Comparison of ENCODE assay signal across 9 mouse cellular contexts in the genomic region with DNA sequence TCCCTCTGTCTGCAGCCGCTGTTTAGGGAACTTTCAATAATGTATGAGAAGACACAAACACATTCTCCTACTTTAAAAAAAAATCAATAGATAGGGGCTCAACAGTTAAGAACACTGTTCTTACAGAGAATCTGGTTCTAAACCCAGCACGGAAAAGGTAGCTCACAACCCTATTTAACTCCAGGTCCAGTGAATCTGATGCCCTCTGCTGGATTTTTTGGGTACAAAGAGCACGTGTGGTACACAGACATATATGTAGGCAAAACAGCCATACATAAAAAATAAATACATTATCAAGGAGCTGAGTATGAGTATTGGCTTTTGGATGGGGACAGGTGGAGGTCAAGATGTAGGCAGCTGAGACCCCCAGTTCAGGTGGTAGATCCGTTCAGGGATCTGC. TPM values are rescaled to one million over a fixed set of nuclear protein-coding genes. Genes with fewer than 3 reads are reported as not detected.
A peak's percentile ranks its signal among the peaks of the same experiment; 100 is the strongest.
DNase-seq lines count a peak whose midpoint lies in the region; ATAC-seq and TF ChIP-seq lines count a peak whose summit lies in the region.
"Had no signal": no experiment of that assay in that cellular context is flagged by ENCODE, and none has a peak within 500 bp of the region (broad histone marks: within the 10 kb centered on the region; RNA-seq: fewer than 3 reads in every experiment).

No protein-coding gene starts in this region.

- no peak overlapping the region for H3K4me2 ChIP-seq in midbrain, postnatal 0 days (ENCODE audit: low read depth, low read length, poor library complexity, severe bottlenecking)
- no peak overlapping the region for H3K4me2 ChIP-seq in midbrain, embryonic 16.5 days (ENCODE audit: low read length)
- H3K4me2 ChIP-seq: hindbrain, embryonic 15.5 days had no signal

- no peak for TF ChIP-seq POLR2A in heart, adult 2 months (IDR thresholded peaks at IDR 0.05; ENCODE audit: insufficient read depth, low read depth, low read length)

- no peaks in the 10 kb centered on the region for H3K79me2 ChIP-seq in heart, adult 2 months (replicated peaks; ENCODE audit: control insufficient read depth, insufficient read depth, low read length)

- no peak overlapping the region for H3K27ac ChIP-seq in heart, adult 2 months
- H3K27ac ChIP-seq in midbrain, postnatal 0 days (ENCODE audit: low read depth, low read length): no peak overlapping the region
- H3K27ac ChIP-seq in midbrain, embryonic 16.5 days (ENCODE audit: low read length): no peak overlapping the region
- H3K27ac ChIP-seq: hindbrain, embryonic 15.5 days had no signal

- no peak overlapping the region for H3K9ac ChIP-seq in heart, adult 2 months (ENCODE audit: low read depth, low read length)
- H3K9ac ChIP-seq in midbrain, postnatal 0 days (replicated peaks; ENCODE audit: low read length, poor library complexity, severe bottlenecking): no peak overlapping the region
- no peak overlapping the region for H3K9ac ChIP-seq in midbrain, embryonic 16.5 days (ENCODE audit: low read depth, low read length)
- H3K9ac ChIP-seq: hindbrain, embryonic 15.5 days had no signal

- DNase-seq in heart, adult 2 months: no peak
- no peak for DNase-seq in heart, postnatal 25 days (ENCODE audit: low spot score)
- DNase-seq in midbrain, postnatal 0 days (ENCODE audit: low spot score): peak; percentile 54
- peak; percentile 20 for DNase-seq in cerebellum, adult 9-11 months
- DNase-seq in lung, postnatal 25 days (ENCODE audit: low spot score): peak; percentile 43
- no peak for DNase-seq in frontal cortex, postnatal 25 days (ENCODE audit: low spot score in 2 of 2)
- DNase-seq in frontal cortex, postnatal 10 days (ENCODE audit: low spot score in 2 of 2): no peak

- TF ChIP-seq CTCF in heart, adult 2 months (IDR thresholded peaks at IDR 0.05): peak; percentile 71
- peak; percentile 68 for TF ChIP-seq CTCF in midbrain, postnatal 0 days (IDR thresholded peaks at IDR 0.05)

- WGBS in heart, adult 2 months: 44% methylated on average over 4 of the region's 4 CpGs
- 51% methylated on average over 4 of the region's 4 CpGs for WGBS in midbrain, postnatal 0 days
- WGBS in midbrain, embryonic 16.5 days: 52% methylated on average over 4 of the region's 4 CpGs

- intact Hi-C loops in heart, adult 2 months (cut with DNase I): loop anchor here (5.0 kb wide), 2 partner anchors 133 to 343 kb away; partner anchors contain the start of gene Smbd1
- intact Hi-C loops in heart, postnatal 25 days (cut with DNase I): loop anchor here (5.0 to 10.0 kb wide), 2 partner anchors 133 to 340 kb away; partner anchors contain the start of gene Smbd1

- H3K4me1 ChIP-seq in heart, adult 2 months (ENCODE audit: control insufficient read depth, insufficient read depth, low read length): no peaks in the 10 kb centered on the region
- no peaks in the 10 kb centered on the region for H3K4me1 ChIP-seq in midbrain, postnatal 0 days (ENCODE audit: insufficient read depth, low read length)
- H3K4me1 ChIP-seq in midbrain, embryonic 16.5 days (ENCODE audit: control insufficient read depth, insufficient read depth, low read length): no peaks in the 10 kb centered on the region
- H3K4me1 ChIP-seq: hindbrain, embryonic 15.5 days had no signal

- H3K4me3 ChIP-seq in heart, adult 2 months: no peak overlapping the region
- H3K4me3 ChIP-seq in midbrain, postnatal 0 days (ENCODE audit: low read depth, low read length): no peak overlapping the region
- H3K4me3 ChIP-seq in midbrain, embryonic 16.5 days (ENCODE audit: low read depth, low read length): no peak overlapping the region
- H3K4me3 ChIP-seq: hindbrain, embryonic 15.5 days had no signal

- ATAC-seq in midbrain, postnatal 0 days (ENCODE audit: low FRiP score): no peak
- ATAC-seq in midbrain, embryonic 16.5 days: no peak

- no peak for TF ChIP-seq EP300 in heart, adult 2 months (IDR thresholded peaks at IDR 0.05; ENCODE audit: insufficient read depth, low read depth, low read length)

- no peaks in the 10 kb centered on the region for H3K27me3 ChIP-seq in heart, adult 2 months (ENCODE audit: control insufficient read depth, insufficient read depth, low read length)
- no peaks in the 10 kb centered on the region for H3K27me3 ChIP-seq in midbrain, postnatal 0 days (ENCODE audit: insufficient read depth, low read length)
- no peaks in the 10 kb centered on the region for H3K27me3 ChIP-seq in midbrain, embryonic 16.5 days (ENCODE audit: control insufficient read depth, insufficient read depth, low read depth, low read length)
- H3K27me3 ChIP-seq: hindbrain, embryonic 15.5 days had no signal

- H3K36me3 ChIP-seq in heart, adult 2 months (ENCODE audit: control insufficient read depth, insufficient read depth, low read length): no peaks in the 10 kb centered on the region
- H3K36me3 ChIP-seq in midbrain, postnatal 0 days (ENCODE audit: insufficient read depth, low read length): no peaks in the 10 kb centered on the region
- H3K36me3 ChIP-seq in midbrain, embryonic 16.5 days (ENCODE audit: control insufficient read depth, insufficient read depth, low read length): no peaks in the 10 kb centered on the region
- H3K36me3 ChIP-seq: hindbrain, embryonic 15.5 days had no signal

- H3K9me3 ChIP-seq in midbrain, postnatal 0 days (ENCODE audit: low read length): no peaks in the 10 kb centered on the region
- H3K9me3 ChIP-seq in midbrain, embryonic 16.5 days (replicated peaks; ENCODE audit: control insufficient read depth, low read length, poor library complexity, severe bottlenecking): no peaks in the 10 kb centered on the region
- H3K9me3 ChIP-seq: hindbrain, embryonic 15.5 days had no signal

RNA-seq across cellular contexts. Expression of gene Osbpl11, which starts 29.9 kb away (rescaled TPM):
- 10 to 100 TPM; 17.0 to 18.4 TPM for total RNA-seq in heart, adult 2 months (2021)
- polyA plus RNA-seq in heart, adult 2 months (2012; rRNA removed): 8.9 and 12.0 TPM in 2 replicates
- total RNA-seq in heart, postnatal 25 days (2021): 10 to 100 TPM; 18.3 to 20.4 TPM
- total RNA-seq in midbrain, postnatal 0 days (2014; rRNA removed): 25.1 TPM in 2 replicates
- polyA plus RNA-seq in midbrain, postnatal 0 days (2015; fragmentation: Nextera tagmentation; extraction: Ambion mirVana): 11.7 and 12.0 TPM in 2 replicates
- 15.0 and 16.8 TPM in 2 replicates for polyA plus RNA-seq in midbrain, embryonic 16.5 days (2015; fragmentation: Nextera tagmentation; extraction: Ambion mirVana)

Comparison
In these comparisons a context has a peak if more than half of its experiments do, and no peak if none do; other contexts are left out.
1. DNase-seq: peak in midbrain, postnatal 0 days (single experiment), cerebellum, adult 9-11 months (single experiment) and lung, postnatal 25 days (single experiment); none in heart, adult 2 months (0 of 2), heart, postnatal 25 days (single experiment), frontal cortex, postnatal 25 days (0 of 2) and frontal cortex, postnatal 10 days (0 of 2).